ENCODE assay signal across 8 mouse cellular contexts in genomic region chr16:20240468-20241414, GRCm38 (mm10). TPM values are rescaled to one million over a fixed set of nuclear protein-coding genes. Genes with fewer than 3 reads are reported as not detected.
DNase-seq lines count a peak whose midpoint lies in the region; ATAC-seq and TF ChIP-seq lines count a peak whose summit lies in the region.

Gene Map6d1 (minus strand): TSS chr16:20241358.

- peak; percentile 49; the same call in 1 of the 2 replicates for TF ChIP-seq POLR2A in cortical plate, adult 2 months (IDR thresholded peaks at IDR 0.05; ENCODE audit: extremely low read depth, insufficient read depth, low read length)

- H3K27me3 ChIP-seq in intestine, postnatal 0 days (replicated peaks; ENCODE audit: control insufficient read depth, insufficient read depth, low read length), result peaks cover 9% of the 10 kb centered on the region; the same call in 1 of the 2 replicates
- peaks cover 28% of the 10 kb centered on the region for H3K27me3 ChIP-seq in liver, embryonic 11.5 days (replicated peaks; ENCODE audit: control insufficient read depth, insufficient read depth, low read length)

- peaks cover 5% of the 10 kb centered on the region; the same call in 1 of the 2 replicates for H3K4me1 ChIP-seq in cortical plate, adult 2 months (ENCODE audit: control insufficient read depth, insufficient read depth, low read length)
- no peaks in the 10 kb centered on the region for H3K4me1 ChIP-seq in intestine, postnatal 0 days (replicated peaks; ENCODE audit: control insufficient read depth, insufficient read depth, low read length)
- H3K4me1 ChIP-seq in liver, embryonic 11.5 days (replicated peaks; ENCODE audit: control insufficient read depth, insufficient read depth, low read length), result 0 out of 2 replicates have a peak, but pooled peaks cover 2% of the 10 kb centered on the region

- intact Hi-C loops in left cerebral cortex, adult 2 months (cut with DNase I), result loop anchor here (5.0 kb wide), 1 partner anchor 37 kb away; no protein-coding TSS in a partner anchor

- 1% methylated on average over 90 of the region's 90 CpGs for WGBS in intestine, postnatal 0 days
- WGBS in liver, embryonic 11.5 days, result 1% methylated on average over 90 of the region's 90 CpGs

- peak within 1 kb of the TSS; percentile 99 for H3K4me2 ChIP-seq in intestine, postnatal 0 days (replicated peaks; ENCODE audit: low read depth)
- peak within 1 kb of the TSS; percentile 94 for H3K4me2 ChIP-seq in liver, embryonic 11.5 days

- H3K9me3 ChIP-seq in intestine, postnatal 0 days (ENCODE audit: control insufficient read depth), result no peaks in the 10 kb centered on the region
- no peaks in the 10 kb centered on the region for H3K9me3 ChIP-seq in liver, embryonic 11.5 days (ENCODE audit: control insufficient read depth, low read length)

- TF ChIP-seq CTCF in left cerebral cortex, adult 2 months (IDR thresholded peaks at IDR 0.05), result no peak
- no peak for TF ChIP-seq CTCF in cortical plate, adult 2 months (IDR thresholded peaks at IDR 0.05; ENCODE audit: extremely low read depth, insufficient read depth, low read length)
- no peak for TF ChIP-seq CTCF in intestine, postnatal 0 days (IDR thresholded peaks at IDR 0.05; ENCODE audit: low read depth)

- peak; percentile 39; the same call in 1 of the 2 replicates for ATAC-seq in intestine, postnatal 0 days
- ATAC-seq in liver, embryonic 11.5 days (replicated peaks; ENCODE audit: low FRiP score), result peak; percentile 49

- peak within 1 kb of the TSS; percentile 89 for H3K27ac ChIP-seq in left cerebral cortex, adult 2 months
- H3K27ac ChIP-seq in cortical plate, adult 2 months (ENCODE audit: insufficient read depth, low read length), result peak within 1 kb of the TSS; percentile 94
- no peak within 1 kb of the TSS for H3K27ac ChIP-seq in intestine, postnatal 0 days (ENCODE audit: low read depth, low read length)
- no peak within 1 kb of the TSS for H3K27ac ChIP-seq in liver, embryonic 11.5 days (ENCODE audit: low read depth, low read length)

- peak within 1 kb of the TSS; percentile 89 for H3K4me3 ChIP-seq in left cerebral cortex, adult 2 months
- H3K4me3 ChIP-seq in cortical plate, adult 2 months (ENCODE audit: insufficient read depth, low read length), result peak within 1 kb of the TSS; percentile 79
- peak within 1 kb of the TSS; percentile 68 for H3K4me3 ChIP-seq in intestine, postnatal 0 days (ENCODE audit: low read depth, low read length)
- peak within 1 kb of the TSS; percentile 67 for H3K4me3 ChIP-seq in liver, embryonic 11.5 days (ENCODE audit: low read depth, low read length)

- H3K36me3 ChIP-seq in intestine, postnatal 0 days (ENCODE audit: control insufficient read depth, insufficient read depth), result no peaks in the 10 kb centered on the region
- H3K36me3 ChIP-seq in liver, embryonic 11.5 days (ENCODE audit: control insufficient read depth, insufficient read depth, low read length), result no peaks in the 10 kb centered on the region

- peak within 1 kb of the TSS; percentile 54; the same call in 1 of the 2 replicates for H3K9ac ChIP-seq in intestine, postnatal 0 days (ENCODE audit: low read depth, low read length)
- peak within 1 kb of the TSS; percentile 58 for H3K9ac ChIP-seq in liver, embryonic 11.5 days (ENCODE audit: low read depth, low read length)

- DNase-seq in left cerebral cortex, adult 2 months (ENCODE audit: extremely low spot score in 1 of 2, low spot score in 2 of 2), result peak; percentile 71 to 75
- DNase-seq in left cerebral cortex, adult 9 months (ENCODE audit: low spot score in 2 of 2), result no peak
- DNase-seq in gastrocnemius, postnatal 4 days (ENCODE audit: low spot score in 2 of 2), result peak; percentile 24 to 41
- peak; percentile 64 for DNase-seq in liver, embryonic 11.5 days (ENCODE audit: low spot score)
- DNase-seq in naive thymus-derived CD4-positive, alpha-beta T cell, adult 2 months (ENCODE audit: low read depth), result peak; percentile 10
- peak; percentile 19 for DNase-seq in thymus, postnatal 0 days (ENCODE audit: low spot score)

RNA-seq across cellular contexts. Expression of gene Map6d1, which starts in this region (rescaled TPM):
- total RNA-seq in left cerebral cortex, adult 2 months (2021), result 10 to 100 TPM; 41.6 to 42.4 TPM
- 81.0 and 88.3 TPM in 2 replicates for polyA plus RNA-seq in cortical plate, adult 2 months (2012; rRNA removed)
- 1 to 10 TPM; 1.7 to 1.9 TPM for total RNA-seq in gastrocnemius, postnatal 4 days (2021)
- polyA plus RNA-seq in intestine, postnatal 0 days (2015; fragmentation: Nextera tagmentation; extraction: Ambion mirVana), result 0.09 and 0.10 TPM in 2 replicates
- 0.27 and 0.31 TPM in 2 replicates for polyA plus RNA-seq in liver, embryonic 11.5 days (2014; fragmentation: Nextera tagmentation; extraction: Ambion mirVana)
- polyA plus RNA-seq in thymus, postnatal 0 days (2015; fragmentation: Nextera tagmentation; extraction: Ambion mirVana), result 0.05 and 0.10 TPM in 2 replicates

Comparison
In these comparisons a context has a peak if more than half of its experiments do, and no peak if none do; other contexts are left out.
1. RNA of gene Map6d1 (total RNA-seq): 41.6 to 42.4 TPM in left cerebral cortex, adult 2 months; 1.7 to 1.9 TPM in gastrocnemius, postnatal 4 days; every median in the first group is over 10 times any median in the second.
2. RNA of gene Map6d1 (polyA plus RNA-seq): 81.0 to 88.3 TPM in cortical plate, adult 2 months; 0.27 to 0.31 TPM in liver, embryonic 11.5 days, 0.09 to 0.10 TPM in intestine, postnatal 0 days and 0.05 to 0.10 TPM in thymus, postnatal 0 days; every median in the first group is over 10 times any median in the second.
3. DNase-seq: peak in left cerebral cortex, adult 2 months (2 of 2), gastrocnemius, postnatal 4 days (2 of 2) and naive thymus-derived CD4-positive, alpha-beta T cell, adult 2 months (single experiment); none in left cerebral cortex, adult 9 months (0 of 2).
4. Peak in ATAC-seq, H3K4me3 ChIP-seq, H3K9ac ChIP-seq and H3K4me2 ChIP-seq in intestine, postnatal 0 days; RNA of the gene not detected or under 1 TPM.
5. Peak in DNase-seq, ATAC-seq, H3K4me3 ChIP-seq, H3K9ac ChIP-seq and H3K4me2 ChIP-seq in liver, embryonic 11.5 days; RNA of the gene not detected or under 1 TPM.
6. Peak in DNase-seq in thymus, postnatal 0 days; RNA of the gene not detected or under 1 TPM.
7. H3K27ac ChIP-seq: peak in left cerebral cortex, adult 2 months (single experiment) and cortical plate, adult 2 months (single experiment); none in intestine, postnatal 0 days (single experiment) and liver, embryonic 11.5 days (single experiment).
8. Peak in every context shown above with its lines, with median percentiles within 50 percentile points of each other: H3K4me3 ChIP-seq.